Mouse (Mus musculus) 3134 (cell line): ENCODE data around the gene Haus3.

Experiments
- DNase-seq: peaks from one replicate; pipeline ENCODE4 v3.0.0-alpha.2; 2011; ENCODE audit warnings: low spot score; ENCODE audit not compliant: insufficient read length; ENCODE audit errors: extremely low read depth

Gene Haus3

DNA sequence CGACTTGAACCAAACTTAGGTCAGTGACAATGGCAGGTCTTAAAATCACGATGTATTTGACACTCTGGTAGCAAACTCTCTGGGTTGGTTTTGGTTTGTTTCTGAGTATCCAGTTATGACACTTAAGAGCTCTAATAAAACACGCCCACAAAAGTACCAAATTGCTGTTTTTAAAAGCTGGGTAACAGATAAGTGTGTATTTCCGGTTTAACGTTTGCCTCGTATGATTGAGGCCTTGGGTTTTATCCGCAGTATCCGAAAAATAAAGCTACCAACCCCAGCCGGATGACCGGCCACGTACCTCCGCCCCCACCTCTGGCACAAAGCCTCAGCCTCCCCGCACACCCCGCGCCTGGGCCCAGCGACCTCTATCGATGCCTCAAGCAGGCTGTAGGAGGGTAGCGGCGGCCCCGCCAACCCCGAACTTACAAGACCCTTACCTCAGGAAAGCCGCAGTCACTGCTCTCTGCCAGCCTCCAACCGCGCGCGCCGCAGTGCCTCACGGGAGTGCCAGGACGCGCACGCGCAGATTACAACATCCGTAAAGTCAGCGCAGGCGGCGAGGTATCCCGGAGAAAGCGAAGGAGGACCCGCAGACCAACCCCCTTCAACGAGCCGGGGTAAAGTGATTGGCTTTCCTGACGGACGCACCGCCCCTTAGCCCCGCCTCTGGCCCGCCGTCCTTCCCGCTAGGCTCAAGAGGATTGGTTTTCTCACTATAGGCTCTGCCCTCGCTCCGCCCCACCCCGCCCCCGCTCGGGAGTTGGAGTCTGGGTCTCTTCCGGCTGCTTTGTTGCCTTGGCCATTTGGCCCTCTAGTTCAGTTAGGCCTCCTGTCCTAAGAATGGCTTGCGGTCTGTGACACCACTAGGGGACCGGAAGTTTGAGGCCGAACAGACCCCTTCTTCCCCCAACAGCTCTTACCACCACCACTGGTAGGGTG lies at the start of gene Haus3, which contains the start of gene Poln:
Haus3 (minus strand) TSS at position 578 of the 942 bp plus-strand sequence.
Poln (minus strand) TSS at position 499 of the 942 bp plus-strand sequence.
- peak; percentile 99 for DNase-seq

DNA sequence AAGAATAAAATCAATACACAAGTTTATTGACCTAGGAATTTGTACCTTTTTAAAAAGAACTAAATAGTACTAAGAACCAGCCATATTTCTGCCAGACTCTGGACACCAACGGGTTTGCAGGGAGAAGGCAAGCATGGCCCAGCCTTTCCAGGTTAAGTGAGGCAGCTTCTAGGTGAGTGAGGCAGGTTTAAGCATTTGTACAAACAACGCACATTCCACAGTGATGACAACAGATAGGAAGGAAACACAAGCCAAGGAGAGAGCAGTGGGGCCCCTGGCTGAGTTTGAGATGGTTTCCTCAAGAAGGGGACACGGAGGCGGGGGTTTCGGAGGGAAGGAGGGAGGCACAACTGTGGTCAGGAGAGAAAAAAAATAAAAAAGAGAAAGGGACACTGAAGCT lies 49.3 kb upstream of the Haus3 start:
- DNase-seq = no peak

DNA sequence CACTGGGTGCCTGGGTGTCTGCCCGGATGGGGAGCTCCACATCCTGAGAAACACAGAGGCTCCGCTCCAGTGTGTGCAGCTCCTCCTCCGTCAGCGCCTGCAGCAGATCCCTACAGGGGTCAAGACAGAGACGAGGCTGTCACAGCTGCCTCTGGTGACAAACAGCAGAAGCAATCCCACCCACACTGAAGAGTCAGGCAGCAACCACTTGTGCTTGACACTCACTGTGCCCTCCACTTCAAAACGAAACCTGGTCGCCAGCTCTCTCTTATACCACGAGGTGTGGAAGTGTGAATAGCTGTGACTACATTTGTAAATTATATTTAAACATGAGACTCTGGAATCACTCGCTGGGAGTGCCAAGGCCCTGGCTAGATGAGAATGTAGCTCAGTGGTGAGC lies 48.4 kb upstream of the Haus3 start:
- DNase-seq = no peak

DNA sequence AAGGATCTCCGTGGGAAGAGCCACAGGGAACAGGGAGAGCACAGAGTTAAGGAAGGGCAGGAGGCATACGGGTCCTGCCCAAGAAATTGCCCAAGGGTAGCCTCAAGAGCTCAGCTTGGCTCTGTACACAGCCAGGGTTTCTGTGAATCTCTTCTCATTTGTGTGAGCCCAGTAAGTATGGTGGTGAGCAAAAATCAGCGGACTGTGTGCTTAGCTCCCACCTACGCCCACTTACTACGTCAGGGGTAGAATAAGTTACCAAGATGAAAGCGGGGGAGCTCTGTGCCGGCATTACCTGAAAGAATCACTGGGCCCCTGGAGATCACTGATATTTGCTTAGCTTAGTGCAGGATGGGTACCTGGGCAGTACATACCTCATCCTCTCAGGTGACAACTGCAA lies 46.7 kb upstream of the Haus3 start:
- no peak for DNase-seq

DNA sequence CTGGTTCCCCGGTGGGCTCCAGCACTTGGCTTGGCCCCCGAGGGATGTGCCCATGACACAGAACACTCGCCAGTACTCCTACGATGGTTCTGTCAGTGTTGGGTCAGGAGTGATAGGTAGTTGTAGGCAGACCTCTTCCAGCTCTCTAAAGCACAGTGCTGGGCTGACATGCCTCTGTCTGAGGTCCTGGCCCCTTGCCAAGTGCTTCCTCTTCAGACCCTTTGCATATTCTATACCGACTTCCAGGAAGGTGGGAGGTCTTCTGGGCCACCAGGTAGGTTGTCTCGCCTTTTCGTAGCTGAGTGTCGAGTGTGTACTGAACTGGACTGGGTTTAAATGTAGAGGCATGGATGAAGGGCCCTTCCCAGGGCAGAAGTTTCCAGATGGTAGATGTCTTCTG lies 44.3 kb upstream of the Haus3 start:
- no peak for DNase-seq

DNA sequence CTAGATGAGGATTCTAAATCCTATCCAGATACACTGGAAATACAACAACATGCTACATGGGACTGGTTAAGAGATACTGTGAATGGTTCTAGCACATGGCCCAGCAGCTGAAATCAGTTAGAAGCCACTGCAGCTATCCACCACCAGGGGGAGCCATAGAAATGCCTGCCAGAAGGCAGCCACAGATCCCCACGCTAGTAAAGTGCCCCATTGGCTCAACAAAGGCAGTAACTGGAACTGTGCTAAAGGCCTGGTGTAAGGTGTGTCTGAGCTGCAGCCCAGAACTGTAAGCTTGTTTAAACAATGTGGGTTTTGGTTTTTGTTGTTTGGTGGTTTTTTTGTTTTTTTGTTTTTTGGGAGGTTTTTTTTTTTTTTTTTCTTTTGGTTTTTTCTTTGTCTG lies 41.0 kb upstream of the Haus3 start:
- no peak for DNase-seq

DNA sequence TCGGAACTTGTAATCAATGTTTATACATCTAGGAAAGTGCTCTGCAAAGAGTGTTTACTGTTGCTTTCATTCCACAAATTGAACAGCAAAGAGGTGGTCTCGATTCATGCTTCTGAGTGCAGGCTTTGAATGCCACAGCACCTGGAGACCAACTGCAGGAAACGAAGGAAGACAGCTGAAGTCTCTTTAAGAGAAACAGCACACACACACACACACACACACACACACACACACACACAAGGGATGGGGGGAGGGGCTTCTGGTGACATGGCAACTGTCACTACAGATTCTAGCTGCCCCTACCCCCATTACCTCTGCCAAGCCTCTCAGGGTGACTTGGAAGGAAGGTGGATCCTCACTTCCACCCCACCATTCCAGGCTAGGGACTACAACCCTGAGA lies 38.2 kb upstream of the Haus3 start:
- DNase-seq = no peak

DNA sequence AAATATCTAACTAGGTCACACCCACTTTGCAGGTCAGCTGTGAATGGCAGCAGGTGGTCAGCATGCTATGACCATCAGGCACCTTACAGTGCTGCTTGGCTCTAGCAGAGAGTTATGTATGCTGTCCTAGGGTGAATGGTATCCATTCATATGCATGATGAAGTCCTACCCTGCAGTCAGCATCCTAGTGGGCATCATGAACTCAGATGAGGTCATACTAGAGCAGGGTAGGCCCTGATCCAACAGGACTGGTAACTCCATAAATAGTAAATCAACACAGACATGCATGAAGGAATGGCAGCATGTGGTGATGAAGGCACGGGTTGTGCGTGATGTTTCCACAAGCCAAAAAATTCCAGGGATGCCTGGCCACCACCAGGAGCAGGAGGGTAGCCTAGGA lies 36.5 kb upstream of the Haus3 start:
- DNase-seq = no peak

DNA sequence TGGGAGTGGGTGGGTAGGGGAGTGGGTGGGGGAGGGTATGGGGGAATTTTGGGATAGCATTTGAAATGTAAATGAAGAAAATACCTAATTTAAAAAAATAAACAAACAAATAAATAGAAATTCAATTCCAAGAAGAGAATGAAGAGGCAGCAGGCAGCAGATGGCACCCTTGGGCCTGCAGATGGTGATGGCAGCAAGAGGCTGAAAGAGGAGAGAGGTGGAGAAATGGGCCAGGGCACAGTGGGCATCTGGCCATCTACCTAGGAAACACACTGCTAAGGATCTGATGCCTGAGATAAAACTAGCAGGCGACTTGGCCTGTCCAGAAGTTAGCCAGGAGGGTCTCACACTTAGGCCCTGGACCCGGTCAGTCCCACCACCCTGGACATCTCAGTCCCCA lies 35.6 kb upstream of the Haus3 start:
- no peak for DNase-seq

DNA sequence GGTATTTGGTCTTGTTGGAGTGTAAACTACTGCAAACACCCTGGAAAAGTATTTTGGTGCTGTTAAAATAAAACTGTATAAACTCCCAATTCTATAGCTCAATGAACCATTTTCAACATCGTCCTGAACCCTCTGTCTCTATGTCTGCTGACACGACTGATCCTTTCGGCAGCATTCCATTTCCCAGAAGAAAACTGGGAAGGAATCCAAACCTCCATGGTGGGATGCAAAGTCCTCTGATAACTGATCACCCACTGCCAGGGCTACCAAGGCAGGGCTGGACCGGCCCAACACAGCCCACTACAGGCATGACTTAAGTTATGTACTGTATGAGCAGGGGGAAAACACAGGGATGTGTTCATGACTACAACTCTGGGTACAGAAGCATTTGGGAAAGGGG lies 32.7 kb upstream of the Haus3 start:
- no peak for DNase-seq

DNA sequence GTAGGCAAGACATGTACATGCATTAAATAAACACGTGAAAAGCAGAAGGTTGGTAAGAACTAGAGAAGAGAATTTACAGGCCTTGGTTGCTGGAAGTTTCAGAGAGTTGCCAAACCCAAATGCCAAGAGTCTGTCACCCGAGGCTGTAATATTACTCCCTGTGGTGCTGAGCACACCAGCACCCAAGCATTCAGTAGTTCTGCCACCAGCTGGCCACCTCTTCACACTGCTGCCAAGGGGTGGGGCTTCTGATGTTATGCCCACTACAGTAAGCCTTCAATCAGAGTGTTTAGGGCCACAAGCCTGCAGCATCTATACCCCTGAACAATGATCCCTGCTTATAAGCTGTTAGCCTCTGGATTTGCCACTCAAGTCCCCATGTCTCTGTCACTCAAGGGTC lies 32.1 kb upstream of the Haus3 start:
- DNase-seq = no peak

DNA sequence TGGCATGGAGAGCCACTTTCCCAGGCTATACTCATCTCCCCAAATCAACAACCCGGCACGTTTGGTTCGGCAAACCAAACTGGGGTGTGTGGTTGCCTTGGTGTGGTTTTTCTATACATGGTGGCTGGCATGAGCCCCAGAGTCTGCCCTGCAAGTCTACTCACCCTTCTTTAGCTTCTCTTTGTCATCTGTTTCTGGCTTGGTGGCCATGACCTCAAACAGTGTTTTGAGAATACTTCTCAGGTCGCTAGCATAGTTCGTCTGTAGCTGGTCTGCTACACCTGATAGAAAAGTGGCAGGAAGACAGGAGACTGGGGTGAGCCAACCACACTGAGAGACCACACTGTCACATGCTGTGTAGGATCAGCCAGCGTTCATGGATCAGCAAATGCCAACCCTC lies 29.3 kb upstream of the Haus3 start:
- no peak for DNase-seq

DNA sequence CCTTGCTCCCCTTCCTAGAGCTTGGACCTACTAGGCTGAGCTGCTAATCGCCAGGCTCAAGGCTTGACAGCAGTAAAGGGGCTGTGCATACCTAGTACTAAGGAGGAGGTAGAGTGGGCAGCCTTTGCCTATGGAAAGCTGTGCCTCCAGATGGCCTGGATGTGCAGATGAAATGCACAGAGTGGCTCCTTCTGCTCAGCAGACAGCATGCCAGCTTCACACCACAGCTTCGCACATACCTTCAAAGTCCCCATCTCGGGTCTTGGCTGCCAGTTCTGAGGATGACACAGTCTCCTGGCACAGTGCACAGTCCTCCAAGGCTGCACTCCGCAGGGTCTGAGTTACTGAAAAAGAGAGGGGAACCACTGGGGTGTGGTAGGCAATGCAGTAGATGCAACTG lies 27.9 kb upstream of the Haus3 start:
- no peak for DNase-seq

DNA sequence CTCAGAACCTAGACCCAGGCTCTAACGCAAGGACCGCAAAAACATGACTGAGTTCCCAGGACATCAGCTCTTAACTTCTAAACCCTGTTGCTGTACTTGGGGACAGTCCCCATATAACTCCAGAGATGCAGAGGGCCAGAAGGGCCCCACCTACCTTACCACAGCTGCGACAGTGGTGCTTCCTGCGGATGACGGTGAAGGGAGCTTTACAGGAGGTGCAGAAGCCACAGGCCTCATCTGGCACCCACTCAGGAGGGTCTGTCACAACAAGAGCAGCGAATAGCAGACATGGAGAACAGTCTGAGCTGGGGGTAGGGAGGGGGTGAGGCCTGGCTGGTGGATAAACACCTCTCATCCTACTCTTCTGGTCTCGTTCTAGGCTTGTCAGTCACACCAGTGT lies 27.1 kb upstream of the Haus3 start:
- no peak for DNase-seq

DNA sequence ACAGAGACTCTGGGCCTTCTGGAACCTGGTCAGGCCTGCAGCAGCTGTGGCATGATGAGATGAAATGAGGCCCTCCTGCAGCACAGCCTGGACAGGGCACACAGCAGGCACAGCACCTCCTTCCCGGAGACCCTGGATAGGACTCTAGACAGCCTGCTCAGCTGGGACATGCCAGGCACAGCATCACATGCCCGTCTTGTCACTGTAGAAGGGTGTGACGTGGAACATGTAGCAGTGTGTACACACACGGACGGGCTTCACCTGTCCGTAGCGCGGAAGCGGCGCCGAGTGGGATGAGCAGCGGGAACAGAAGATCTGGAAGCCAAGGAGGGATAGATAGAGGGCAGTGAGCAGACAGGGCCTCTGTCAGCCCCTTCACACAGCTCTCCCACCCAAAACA lies 26.5 kb upstream of the Haus3 start:
- DNase-seq = no peak

DNA sequence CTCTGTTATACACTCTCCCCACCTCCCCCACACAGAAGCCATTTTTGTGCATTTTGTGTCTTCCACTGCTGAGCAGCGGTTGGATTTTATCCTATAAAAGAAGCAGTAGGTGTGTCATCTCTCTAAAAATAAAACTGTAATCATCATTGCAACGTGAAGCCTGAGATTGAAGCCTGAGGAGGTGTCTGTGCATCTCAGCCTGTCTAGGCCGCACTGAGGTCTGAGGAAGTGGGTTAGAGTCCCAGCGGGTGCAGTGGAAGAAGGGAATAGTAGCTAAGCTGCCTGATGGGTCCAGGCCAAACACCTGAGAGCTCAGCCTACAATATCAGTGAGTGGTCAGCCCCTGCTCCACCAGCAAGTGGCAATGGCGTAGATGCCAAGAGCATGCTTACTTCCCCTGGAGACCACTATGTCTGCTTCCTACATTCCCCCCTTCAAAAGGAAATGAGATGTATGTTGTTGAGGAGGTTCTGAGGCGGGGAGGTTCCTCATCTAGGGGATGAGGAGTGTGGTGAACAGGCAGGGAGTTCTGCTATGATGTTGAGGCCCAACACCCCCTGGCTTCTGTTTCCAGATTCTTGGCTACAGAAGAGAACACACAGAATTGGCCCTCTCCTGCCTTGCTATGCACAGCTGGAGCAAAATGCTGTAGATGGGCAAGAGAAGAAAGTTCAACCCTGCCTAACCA lies 25.8 kb upstream of the Haus3 start:
- no peak for DNase-seq

DNA sequence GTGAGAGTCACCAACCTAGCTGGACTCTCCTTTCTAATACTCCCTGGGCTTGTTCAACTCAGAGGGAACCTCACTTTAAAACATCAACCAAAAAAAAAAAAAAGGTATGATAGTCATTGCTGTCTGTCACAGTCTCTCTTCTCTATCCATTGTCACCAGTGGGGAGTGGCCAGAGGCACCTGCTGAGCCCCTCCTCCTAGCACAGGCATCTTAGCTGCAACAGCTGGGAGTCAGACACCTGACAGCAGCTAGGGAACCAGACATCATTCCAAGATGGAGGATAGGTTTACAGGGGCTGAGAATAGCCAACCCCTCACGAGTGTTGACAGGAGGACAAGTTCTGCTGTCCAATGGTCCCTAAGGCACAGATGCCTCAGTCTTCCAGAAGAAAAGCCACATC lies 25.1 kb upstream of the Haus3 start:
- DNase-seq = no peak

DNA sequence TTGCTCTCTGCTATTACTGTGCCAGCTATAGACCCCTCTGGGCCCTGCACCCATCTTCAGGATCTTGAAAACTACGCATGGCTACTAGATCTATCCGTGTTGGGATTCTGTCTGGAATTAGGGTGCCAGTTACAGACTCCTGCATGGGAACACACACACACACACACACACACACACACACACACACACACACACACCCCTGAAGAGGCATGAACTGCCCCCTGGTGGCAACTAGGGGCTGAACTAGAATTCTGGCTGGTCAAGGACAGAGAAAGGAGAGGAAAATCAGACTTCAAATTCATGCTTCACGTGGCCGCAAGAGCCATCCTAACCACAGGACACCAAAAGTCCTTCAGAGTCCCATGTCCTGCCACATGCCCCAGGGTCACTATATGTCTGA lies 22.5 kb upstream of the Haus3 start:
- no peak for DNase-seq

DNA sequence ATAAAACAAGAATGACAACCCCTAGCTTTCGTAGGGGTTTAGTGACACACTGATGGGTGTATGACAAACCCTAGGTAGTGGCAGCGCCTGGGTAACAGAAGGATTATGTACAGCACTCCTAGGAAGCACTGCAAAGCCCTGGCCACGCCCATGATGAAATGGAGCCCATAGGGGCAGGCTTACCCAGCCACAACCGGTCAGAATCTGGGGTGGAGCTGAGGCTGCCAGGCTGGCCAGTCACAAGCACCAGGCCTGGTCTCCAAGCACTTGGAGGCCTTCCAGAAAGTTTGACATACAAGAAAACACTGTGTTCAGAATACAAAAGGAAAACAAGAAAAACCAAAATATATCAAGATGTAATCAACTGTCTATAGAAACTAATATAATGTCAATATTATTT lies 21.7 kb upstream of the Haus3 start:
- DNase-seq = peak; percentile 70

DNA sequence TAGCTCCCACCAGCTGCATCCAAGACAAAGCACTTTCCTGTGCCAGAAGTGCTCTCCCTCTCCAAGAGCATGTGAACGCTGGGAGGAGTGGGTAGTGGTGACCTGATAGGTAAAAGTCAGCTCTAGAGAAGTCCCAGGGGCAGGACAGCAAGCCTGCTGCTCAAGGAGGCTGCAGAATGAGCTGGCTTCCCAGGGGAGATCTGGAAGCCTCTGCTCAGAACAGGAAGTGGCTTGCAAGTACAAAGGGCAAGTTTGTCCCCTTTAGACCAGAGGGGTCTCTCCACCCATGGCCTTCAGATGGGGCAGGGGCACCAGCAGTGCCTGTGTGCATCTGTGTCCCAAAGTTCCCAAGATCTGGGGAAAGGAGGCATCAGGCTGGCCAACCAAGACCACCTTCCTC lies 20.2 kb upstream of the Haus3 start:
- no peak for DNase-seq

DNA sequence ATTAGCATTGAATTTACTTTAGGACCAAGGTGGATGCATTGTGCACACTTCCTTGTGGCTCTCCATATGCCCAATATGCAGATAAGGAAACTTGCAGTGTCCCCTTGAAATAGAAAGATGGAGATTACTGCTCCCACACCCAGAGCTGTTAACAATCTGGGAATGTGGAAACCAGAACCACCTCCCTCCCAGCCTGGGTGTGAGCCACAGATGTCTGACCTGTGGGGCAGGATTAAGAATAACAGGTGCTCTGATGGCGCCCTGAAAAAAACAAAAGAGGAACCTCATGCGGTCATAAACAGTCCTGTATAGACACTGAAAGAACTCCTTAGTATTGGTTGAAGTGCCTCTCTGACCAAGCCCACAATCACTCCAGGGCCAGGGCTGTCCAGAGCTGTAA lies 19.5 kb upstream of the Haus3 start:
- DNase-seq = no peak
